Comparison of ENCODE assay signal across 9 mouse cellular contexts in the genomic region with DNA sequence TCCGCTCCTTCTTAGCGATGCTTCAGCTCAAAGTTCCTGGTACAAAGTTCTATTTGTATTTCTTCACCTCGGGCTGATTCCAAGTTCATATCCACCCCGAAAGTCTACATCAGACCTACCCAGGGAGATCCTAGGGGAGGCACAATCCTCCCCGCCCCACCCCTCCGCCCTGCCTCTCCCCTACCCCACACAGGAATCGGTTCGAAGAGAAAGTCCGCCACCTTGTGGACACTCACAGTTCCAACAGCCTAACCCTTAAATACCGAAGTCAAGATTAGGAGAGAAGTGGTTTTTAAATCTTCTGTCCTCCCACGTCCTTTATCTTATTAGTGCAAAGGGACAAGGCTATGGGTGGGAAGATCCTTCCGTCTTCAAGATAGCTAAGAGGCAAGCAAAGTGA. TPM values are rescaled to one million over a fixed set of nuclear protein-coding genes. Genes with fewer than 3 reads are reported as not detected.
A peak's percentile ranks its signal among the peaks of the same experiment; 100 is the strongest.
DNase-seq lines count a peak whose midpoint lies in the region; ATAC-seq and TF ChIP-seq lines count a peak whose summit lies in the region.
"Had no signal": no experiment of that assay in that cellular context is flagged by ENCODE, and none has a peak within 500 bp of the region (broad histone marks: within the 10 kb centered on the region; RNA-seq: fewer than 3 reads in every experiment).

No protein-coding gene starts in this region.

- no peak overlapping the region for H3K9ac ChIP-seq in embryonic facial prominence, embryonic 15.5 days
- 0 out of 2 replicates have a peak overlapping the region, but pooled peaks have one; percentile 37 for H3K9ac ChIP-seq in heart, embryonic 13.5 days
- H3K9ac ChIP-seq in kidney, postnatal 0 days (ENCODE audit: low read depth, low read length), result no peak overlapping the region
- H3K9ac ChIP-seq in liver, postnatal 0 days (replicated peaks), result no peak overlapping the region

- no peaks in the 10 kb centered on the region for H3K9me3 ChIP-seq in embryonic facial prominence, embryonic 15.5 days (replicated peaks)
- no peaks in the 10 kb centered on the region for H3K9me3 ChIP-seq in heart, embryonic 13.5 days
- no peaks in the 10 kb centered on the region for H3K9me3 ChIP-seq in kidney, postnatal 0 days (replicated peaks; ENCODE audit: low read length)
- H3K9me3 ChIP-seq in liver, postnatal 0 days (ENCODE audit: low read length), result no peaks in the 10 kb centered on the region

- no peak overlapping the region for H3K27ac ChIP-seq in embryonic facial prominence, embryonic 15.5 days (replicated peaks)
- no peak overlapping the region for H3K27ac ChIP-seq in heart, embryonic 13.5 days (replicated peaks)
- H3K27ac ChIP-seq in kidney, postnatal 0 days, result no peak overlapping the region
- no peak overlapping the region for H3K27ac ChIP-seq in liver, postnatal 0 days (ENCODE audit: low read depth)
- H3K27ac ChIP-seq in thymus, adult 2 months (ENCODE audit: control insufficient read depth, insufficient read depth, low read length), result no peak overlapping the region

- peak; percentile 82 for TF ChIP-seq CTCF in kidney, postnatal 0 days (IDR thresholded peaks at IDR 0.05; ENCODE audit: low read depth)
- peak; percentile 78 for TF ChIP-seq CTCF in liver, postnatal 0 days (IDR thresholded peaks at IDR 0.05; ENCODE audit: low read depth)
- no peak for TF ChIP-seq CTCF in thymus, adult 2 months (IDR thresholded peaks at IDR 0.05; ENCODE audit: borderline replicate concordance, control insufficient read depth, extremely low read depth, insufficient read depth, low read length, poor library complexity)

- no peaks in the 10 kb centered on the region for H3K36me3 ChIP-seq in embryonic facial prominence, embryonic 15.5 days
- no peaks in the 10 kb centered on the region for H3K36me3 ChIP-seq in heart, embryonic 13.5 days
- no peaks in the 10 kb centered on the region for H3K36me3 ChIP-seq in kidney, postnatal 0 days (ENCODE audit: insufficient read depth, low read length)
- H3K36me3 ChIP-seq in liver, postnatal 0 days (replicated peaks; ENCODE audit: insufficient read depth, low read length), result no peaks in the 10 kb centered on the region
- no peaks in the 10 kb centered on the region for H3K36me3 ChIP-seq in thymus, adult 2 months (ENCODE audit: control insufficient read depth, insufficient read depth, low read length)

- no peak for ATAC-seq in embryonic facial prominence, embryonic 15.5 days (ENCODE audit: insufficient number of reproducible peaks, low FRiP score, low TSS enrichment, low read depth)
- ATAC-seq in heart, embryonic 13.5 days (ENCODE audit: extremely low read depth, insufficient number of reproducible peaks, low FRiP score, low TSS enrichment), result no peak
- no peak for ATAC-seq in kidney, postnatal 0 days (replicated peaks; ENCODE audit: low FRiP score, low read depth)
- no peak for ATAC-seq in liver, postnatal 0 days
- 0 out of 2 replicates have a peak, but pooled peaks have one; percentile 37 for ATAC-seq in neutrophil, adult 5-6 weeks (ENCODE audit: extremely low read depth, insufficient number of reproducible peaks, low FRiP score, poor library complexity, severe bottlenecking)

- 4% methylated on average over 12 of the region's 12 CpGs for WGBS in embryonic facial prominence, embryonic 15.5 days
- 2% methylated on average over 12 of the region's 12 CpGs for WGBS in heart, embryonic 13.5 days
- 3% methylated on average over 12 of the region's 12 CpGs for WGBS in kidney, postnatal 0 days
- WGBS in liver, postnatal 0 days (ENCODE audit: insufficient replicate concordance), result 4% methylated on average over 12 of the region's 12 CpGs
- 10% methylated on average over 12 of the region's 12 CpGs for whole genome bisulfite sequencing in thymus, adult 2 months

- TF ChIP-seq POLR2A in thymus, adult 2 months (IDR thresholded peaks at IDR 0.05; ENCODE audit: control insufficient read depth, extremely low read depth, insufficient read depth, low read length, poor library complexity), result no peak

- H3K4me1 ChIP-seq in embryonic facial prominence, embryonic 15.5 days, result peaks cover 19% of the 10 kb centered on the region
- peaks cover 24% of the 10 kb centered on the region for H3K4me1 ChIP-seq in heart, embryonic 13.5 days
- 0 out of 2 replicates have a peak, but pooled peaks cover 3% of the 10 kb centered on the region for H3K4me1 ChIP-seq in kidney, postnatal 0 days (replicated peaks; ENCODE audit: insufficient read depth, low read length)
- H3K4me1 ChIP-seq in liver, postnatal 0 days (ENCODE audit: insufficient read depth), result 0 out of 2 replicates have a peak, but pooled peaks cover 8% of the 10 kb centered on the region
- H3K4me1 ChIP-seq in thymus, adult 2 months (replicated peaks; ENCODE audit: control insufficient read depth, insufficient read depth, low read length), result peaks cover 5% of the 10 kb centered on the region; the same call in 1 of the 2 replicates

- peak; percentile 68 to 69 for DNase-seq in B cell, adult 2 months
- peak; percentile 63 for DNase-seq in adrenal gland, postnatal 25 days
- peak; percentile 80 for DNase-seq in kidney, postnatal 0 days (ENCODE audit: low spot score)
- DNase-seq in liver, postnatal 0 days, result peak; percentile 67
- peak; percentile 52 for DNase-seq in thymus, adult 2 months

- H3K4me2 ChIP-seq in embryonic facial prominence, embryonic 15.5 days (replicated peaks), result peak overlapping the region; percentile 48
- H3K4me2 ChIP-seq in heart, embryonic 13.5 days, result peak overlapping the region; percentile 67
- H3K4me2 ChIP-seq in kidney, postnatal 0 days (ENCODE audit: low read length), result peak overlapping the region; percentile 35
- H3K4me2 ChIP-seq in liver, postnatal 0 days (ENCODE audit: low read depth, low read length), result no peak overlapping the region

- TF ChIP-seq EP300 in liver, postnatal 0 days (IDR thresholded peaks at IDR 0.05; ENCODE audit: low read depth), result no peak

- H3K27me3 ChIP-seq in embryonic facial prominence, embryonic 15.5 days, result no peaks in the 10 kb centered on the region; the same call in 1 of the 2 replicates
- H3K27me3 ChIP-seq in heart, embryonic 13.5 days (replicated peaks), result peaks cover 18% of the 10 kb centered on the region
- H3K27me3 ChIP-seq in kidney, postnatal 0 days (ENCODE audit: insufficient read depth, low read length), result no peaks in the 10 kb centered on the region
- 0 out of 2 replicates have a peak, but pooled peaks cover 3% of the 10 kb centered on the region for H3K27me3 ChIP-seq in liver, postnatal 0 days (ENCODE audit: insufficient read depth, low read length)
- no peaks in the 10 kb centered on the region for H3K27me3 ChIP-seq in thymus, adult 2 months (ENCODE audit: control insufficient read depth, insufficient read depth, low read length)

- H3K4me3 ChIP-seq in embryonic facial prominence, embryonic 15.5 days (replicated peaks), result peak overlapping the region; percentile 28
- H3K4me3 ChIP-seq in heart, embryonic 13.5 days, result peak overlapping the region; percentile 38
- H3K4me3 ChIP-seq in kidney, postnatal 0 days (replicated peaks; ENCODE audit: low read depth, low read length), result no peak overlapping the region
- H3K4me3 ChIP-seq in liver, postnatal 0 days (ENCODE audit: low read depth, low read length), result no peak overlapping the region
- no peak overlapping the region for H3K4me3 ChIP-seq in thymus, adult 2 months (ENCODE audit: control insufficient read depth, insufficient read depth, low read length)
- H3K4me3 ChIP-seq: erythroblast, embryonic 14.5 days had no signal

RNA-seq across cellular contexts. Expression of a gene that starts 4.0 kb away (rescaled TPM):
- total RNA-seq in adrenal gland, postnatal 25 days (2021), result 6.8 and 7.0 TPM in 2 replicates
- polyA plus RNA-seq in embryonic facial prominence, embryonic 15.5 days (2015; fragmentation: Nextera tagmentation; extraction: Ambion mirVana), result 1.9 and 2.2 TPM in 2 replicates
- 1.5 and 2.7 TPM in 2 replicates for polyA plus RNA-seq in heart, embryonic 13.5 days (2015; fragmentation: Nextera tagmentation; extraction: Ambion mirVana)
- polyA plus RNA-seq in kidney, postnatal 0 days (2015; fragmentation: Nextera tagmentation; extraction: Ambion mirVana), result 1.5 and 1.8 TPM in 2 replicates
- polyA plus RNA-seq in liver, postnatal 0 days (2015; fragmentation: Nextera tagmentation; extraction: Ambion mirVana), result 4.2 and 4.9 TPM in 2 replicates
- total RNA-seq in neutrophil, adult 5-6 weeks (2017), result 1.1 and 2.8 TPM in 2 replicates
- polyA plus RNA-seq in thymus, adult 2 months (2012; rRNA removed), result 0.45 and 0.54 TPM in 2 replicates
- polyA plus RNA-seq: erythroblast, embryonic 14.5 days had no signal

RNA-seq across cellular contexts. Expression of a gene that starts 31.4 kb away (rescaled TPM):
- total RNA-seq in adrenal gland, postnatal 25 days (2021), result 26.2 and 27.3 TPM in 2 replicates
- polyA plus RNA-seq in embryonic facial prominence, embryonic 15.5 days (2015; fragmentation: Nextera tagmentation; extraction: Ambion mirVana), result 33.9 and 35.4 TPM in 2 replicates
- polyA plus RNA-seq in heart, embryonic 13.5 days (2015; fragmentation: Nextera tagmentation; extraction: Ambion mirVana), result 16.0 and 19.4 TPM in 2 replicates
- polyA plus RNA-seq in kidney, postnatal 0 days (2015; fragmentation: Nextera tagmentation; extraction: Ambion mirVana), result 29.0 and 29.5 TPM in 2 replicates
- 15.0 and 15.4 TPM in 2 replicates for polyA plus RNA-seq in liver, postnatal 0 days (2015; fragmentation: Nextera tagmentation; extraction: Ambion mirVana)
- 36.1 and 43.3 TPM in 2 replicates for total RNA-seq in neutrophil, adult 5-6 weeks (2017)
- 18.8 and 26.2 TPM in 2 replicates for polyA plus RNA-seq in thymus, adult 2 months (2012; rRNA removed)

RNA-seq across cellular contexts. Expression of a gene that starts 31.5 kb away (rescaled TPM):
- 19.9 and 21.0 TPM in 2 replicates for total RNA-seq in adrenal gland, postnatal 25 days (2021)
- 16.7 and 17.0 TPM in 2 replicates for polyA plus RNA-seq in embryonic facial prominence, embryonic 15.5 days (2015; fragmentation: Nextera tagmentation; extraction: Ambion mirVana)
- 18.8 and 21.5 TPM in 2 replicates for polyA plus RNA-seq in heart, embryonic 13.5 days (2015; fragmentation: Nextera tagmentation; extraction: Ambion mirVana)
- polyA plus RNA-seq in kidney, postnatal 0 days (2015; fragmentation: Nextera tagmentation; extraction: Ambion mirVana), result 16.0 and 16.7 TPM in 2 replicates
- polyA plus RNA-seq in liver, postnatal 0 days (2015; fragmentation: Nextera tagmentation; extraction: Ambion mirVana), result 7.4 and 7.7 TPM in 2 replicates
- total RNA-seq in neutrophil, adult 5-6 weeks (2017), result 9.9 and 14.5 TPM in 2 replicates
- 3.8 and 4.4 TPM in 2 replicates for polyA plus RNA-seq in thymus, adult 2 months (2012; rRNA removed)

RNA-seq across cellular contexts. Expression of a gene that starts 57.2 kb away (rescaled TPM):
- total RNA-seq in adrenal gland, postnatal 25 days (2021), result not detected in 2 replicates
- polyA plus RNA-seq in embryonic facial prominence, embryonic 15.5 days (2015; fragmentation: Nextera tagmentation; extraction: Ambion mirVana), result 150 and 219 TPM in 2 replicates
- polyA plus RNA-seq in heart, embryonic 13.5 days (2015; fragmentation: Nextera tagmentation; extraction: Ambion mirVana), result 0.75 and 1.6 TPM in 2 replicates
- 0.01 and 0.05 TPM in 2 replicates for polyA plus RNA-seq in kidney, postnatal 0 days (2015; fragmentation: Nextera tagmentation; extraction: Ambion mirVana)
- polyA plus RNA-seq in liver, postnatal 0 days (2015; fragmentation: Nextera tagmentation; extraction: Ambion mirVana), result 0.06 and 0.75 TPM in 2 replicates
- not detected in 2 replicates for total RNA-seq in neutrophil, adult 5-6 weeks (2017)
- 0.14 and 0.18 TPM in 2 replicates for polyA plus RNA-seq in thymus, adult 2 months (2012; rRNA removed)
- polyA plus RNA-seq: erythroblast, embryonic 14.5 days had no signal

Comparison
In these comparisons a context has a peak if more than half of its experiments do, and no peak if none do; other contexts are left out.
1. H3K4me3 ChIP-seq: peak in embryonic facial prominence, embryonic 15.5 days (single experiment) and heart, embryonic 13.5 days (single experiment); none in kidney, postnatal 0 days (single experiment), liver, postnatal 0 days (single experiment) and thymus, adult 2 months (single experiment).
2. Peak in every context shown above with its lines, with median percentiles within 50 percentile points of each other: DNase-seq.